Mouse (Mus musculus): Measurements from ENCODE around the gene Nrsn2. TPM values are rescaled to one million over a fixed set of nuclear protein-coding genes. Genes with fewer than 3 reads are reported as not detected.
A peak's percentile ranks its signal among the peaks of the same experiment; 100 is the strongest.

The Nrsn2 gene
- polyA plus RNA-seq, 1 experiment from 2014 or later, result 2.1 TPM

GRCm38 (mm10) chr2:152335289-152335820 is 41.1 kb downstream of the Nrsn2 start:
- no peaks in the 10 kb centered on the region for H3K27me3 ChIP-seq (replicated peaks)
- no peaks in the 10 kb centered on the region for H3K9me3 ChIP-seq
- 51% methylated on average over 11 of the region's 11 CpGs for WGBS
- H3K4me2 ChIP-seq (replicated peaks), result no peak overlapping the region
- H3K36me3 ChIP-seq, result no peaks in the 10 kb centered on the region
- no peak overlapping the region for H3K27ac ChIP-seq
- no peak overlapping the region for H3K9ac ChIP-seq
- no peak for ATAC-seq
- H3K4me1 ChIP-seq (replicated peaks), result peaks cover 6% of the 10 kb centered on the region
- H3K4me3 ChIP-seq (replicated peaks), result no peak overlapping the region

- no peaks in the 10 kb centered on the region for H3K27me3 ChIP-seq (replicated peaks)
- H3K9ac ChIP-seq, result no peak overlapping the region
- WGBS, result 64% methylated on average over 4 of the region's 4 CpGs
- no peak overlapping the region for H3K27ac ChIP-seq
- ATAC-seq, result no peak
- peaks cover 6% of the 10 kb centered on the region for H3K4me1 ChIP-seq (replicated peaks)
- H3K9me3 ChIP-seq, result no peaks in the 10 kb centered on the region
- H3K4me3 ChIP-seq (replicated peaks), result no peak overlapping the region
- no peaks in the 10 kb centered on the region for H3K36me3 ChIP-seq
- H3K4me2 ChIP-seq (replicated peaks), result no peak overlapping the region
Observed at GRCm38 (mm10) chr2:152333345-152334006, 43.0 kb downstream of the Nrsn2 start.

- H3K4me2 ChIP-seq (replicated peaks), result peak within 1 kb of the TSS; percentile 68
- peaks cover 6% of the 10 kb centered on the region for H3K4me1 ChIP-seq (replicated peaks)
- peak within 1 kb of the TSS; percentile 89 for H3K9ac ChIP-seq
- under 1% methylated on average over 54 of the region's 54 CpGs for WGBS
- peak within 1 kb of the TSS; percentile 92 for H3K27ac ChIP-seq
- H3K4me3 ChIP-seq (replicated peaks), result peak within 1 kb of the TSS; percentile 81
- peak; percentile 97 for ATAC-seq
- no peaks in the 10 kb centered on the region for H3K27me3 ChIP-seq (replicated peaks)
- H3K9me3 ChIP-seq, result no peaks in the 10 kb centered on the region
- peaks cover 2% of the 10 kb centered on the region; the same call in 1 of the 2 replicates for H3K36me3 ChIP-seq
Observed at GRCm38 (mm10) chr2:152332101-152332825, 44.2 kb downstream of the Nrsn2 start, which contains the start of gene Rbck1. Gene Rbck1 (minus strand): TSS chr2:152332653.

- 61% methylated on average over 7 of the region's 7 CpGs for WGBS
- Histone ChIP-seq H3K4me2 (replicated peaks) (peak overlapping the region; percentile 68), H3K27me3 (replicated peaks) (no peaks in the 10 kb centered on the region), H3K36me3 (peaks cover 9% of the 10 kb centered on the region), H3K4me1 (replicated peaks) (peaks cover 6% of the 10 kb centered on the region), H3K9ac (0 out of 2 replicates have a peak overlapping the region, but pooled peaks have one; percentile 11), H3K9me3 (no peaks in the 10 kb centered on the region), H3K4me3 (replicated peaks) (peak overlapping the region; percentile 81), H3K27ac (no peak overlapping the region)
- no peak for ATAC-seq
Observed at GRCm38 (mm10) chr2:152330858-152331423, 45.5 kb downstream of the Nrsn2 start.

GRCm38 (mm10) chr2:152327980-152328379 is 48.5 kb downstream of the Nrsn2 start:
- H3K4me1 ChIP-seq (replicated peaks), result peaks cover 6% of the 10 kb centered on the region
- no peak overlapping the region for H3K27ac ChIP-seq
- no peaks in the 10 kb centered on the region for H3K27me3 ChIP-seq (replicated peaks)
- no peak overlapping the region for H3K9ac ChIP-seq
- no peak overlapping the region for H3K4me2 ChIP-seq (replicated peaks)
- ATAC-seq, result no peak
- 76% methylated on average over 5 of the region's 5 CpGs for WGBS
- H3K4me3 ChIP-seq (replicated peaks), result no peak overlapping the region
- no peaks in the 10 kb centered on the region for H3K9me3 ChIP-seq
- peaks cover 23% of the 10 kb centered on the region for H3K36me3 ChIP-seq

- no peak overlapping the region for H3K27ac ChIP-seq
- WGBS, result 82% methylated on average over 8 of the region's 8 CpGs
- H3K4me3 ChIP-seq (replicated peaks), result no peak overlapping the region
- H3K27me3 ChIP-seq (replicated peaks), result no peaks in the 10 kb centered on the region
- H3K4me2 ChIP-seq (replicated peaks), result no peak overlapping the region
- H3K36me3 ChIP-seq, result peaks cover 32% of the 10 kb centered on the region
- no peaks in the 10 kb centered on the region for H3K9me3 ChIP-seq
- H3K9ac ChIP-seq, result no peak overlapping the region
- peaks cover 6% of the 10 kb centered on the region for H3K4me1 ChIP-seq (replicated peaks)
- ATAC-seq, result no peak
Observed at GRCm38 (mm10) chr2:152326654-152327053, 49.8 kb downstream of the Nrsn2 start.

GRCm38 (mm10) chr2:152326157-152326556 is 50.3 kb downstream of the Nrsn2 start:
- no peak overlapping the region for H3K4me3 ChIP-seq (replicated peaks)
- H3K4me1 ChIP-seq (replicated peaks), result peaks cover 6% of the 10 kb centered on the region
- H3K9ac ChIP-seq, result no peak overlapping the region
- no peaks in the 10 kb centered on the region for H3K9me3 ChIP-seq
- no peak for ATAC-seq
- 92% methylated on average over 13 of the region's 13 CpGs for WGBS
- peaks cover 33% of the 10 kb centered on the region for H3K36me3 ChIP-seq
- H3K4me2 ChIP-seq (replicated peaks), result no peak overlapping the region
- no peak overlapping the region for H3K27ac ChIP-seq
- no peaks in the 10 kb centered on the region for H3K27me3 ChIP-seq (replicated peaks)

- Histone ChIP-seq H3K27ac (no peak overlapping the region), H3K4me2 (replicated peaks) (no peak overlapping the region), H3K36me3 (peaks cover 33% of the 10 kb centered on the region), H3K9me3 (no peaks in the 10 kb centered on the region), H3K4me1 (replicated peaks) (no peaks in the 10 kb centered on the region), H3K4me3 (replicated peaks) (no peak overlapping the region), H3K9ac (no peak overlapping the region), H3K27me3 (replicated peaks) (no peaks in the 10 kb centered on the region)
- 83% methylated on average over 3 of the region's 3 CpGs for WGBS
- ATAC-seq, result no peak
Observed at GRCm38 (mm10) chr2:152324842-152325241, 51.6 kb downstream of the Nrsn2 start.

GRCm38 (mm10) chr2:152323971-152324370 is 52.5 kb downstream of the Nrsn2 start:
- no peaks in the 10 kb centered on the region for H3K4me1 ChIP-seq (replicated peaks)
- peaks cover 35% of the 10 kb centered on the region for H3K36me3 ChIP-seq
- no peak overlapping the region for H3K9ac ChIP-seq
- no peak overlapping the region for H3K27ac ChIP-seq
- no peak overlapping the region for H3K4me3 ChIP-seq (replicated peaks)
- ATAC-seq, result no peak
- no peaks in the 10 kb centered on the region for H3K27me3 ChIP-seq (replicated peaks)
- no peak overlapping the region for H3K4me2 ChIP-seq (replicated peaks)
- WGBS, result 94% methylated on average over 14 of the region's 14 CpGs
- no peaks in the 10 kb centered on the region for H3K9me3 ChIP-seq

GRCm38 (mm10) chr2:152322198-152322597 is 54.2 kb downstream of the Nrsn2 start:
- no peak overlapping the region for H3K4me3 ChIP-seq (replicated peaks)
- peaks cover 42% of the 10 kb centered on the region for H3K36me3 ChIP-seq
- H3K27ac ChIP-seq, result no peak overlapping the region
- WGBS, result 92% methylated on average over 6 of the region's 6 CpGs
- no peak overlapping the region for H3K9ac ChIP-seq
- no peak for ATAC-seq
- H3K9me3 ChIP-seq, result no peaks in the 10 kb centered on the region
- H3K4me2 ChIP-seq (replicated peaks), result no peak overlapping the region
- no peaks in the 10 kb centered on the region for H3K4me1 ChIP-seq (replicated peaks)
- no peaks in the 10 kb centered on the region for H3K27me3 ChIP-seq (replicated peaks)

- Histone ChIP-seq H3K27ac (no peak overlapping the region), H3K4me2 (replicated peaks) (no peak overlapping the region), H3K9me3 (no peaks in the 10 kb centered on the region), H3K4me3 (replicated peaks) (no peak overlapping the region), H3K36me3 (peaks cover 40% of the 10 kb centered on the region), H3K4me1 (replicated peaks) (no peaks in the 10 kb centered on the region), H3K9ac (no peak overlapping the region), H3K27me3 (replicated peaks) (no peaks in the 10 kb centered on the region)
- no peak; the same call in 1 of the 2 replicates for ATAC-seq
- WGBS, result 85% methylated on average over 5 of the region's 5 CpGs
Observed at GRCm38 (mm10) chr2:152321558-152321957, 54.9 kb downstream of the Nrsn2 start.
